Mouse (Mus musculus) forebrain, embryonic 12.5 days (tissue): ENCODE measurements around the gene Ndufv1. TPM values are rescaled to one million over a fixed set of nuclear protein-coding genes. Genes with fewer than 3 reads are reported as not detected.
"Not testable (repeated sequence)": the region's sequence is repeated elsewhere in the genome, so short reads cannot be mapped to it uniquely, and the experiment has no call there.

Experiments used
- ATAC-seq: fragments of 200-750 bp; cut with Nextera tagmentation; 2 replicates; pipeline ENCODE4 v1.8.0; 2017; ENCODE audit warnings: moderate TSS enrichment; ENCODE audit not compliant: low FRiP score
- H3K27ac ChIP-seq: fragments of 300-500 bp; sonication (generic); 2 replicates; pipeline ENCODE4 v1.5.1; 2016; ENCODE audit warnings: mild to moderate bottlenecking
- H3K27me3 ChIP-seq: fragments of 300-500 bp; sonication (generic); 2 replicates; pipeline ENCODE4 v1.6.1; 2016; ENCODE audit warnings: mild to moderate bottlenecking
- H3K36me3 ChIP-seq: fragments of 300-500 bp; sonication (generic); replicated peaks from 2 replicates; pipeline ENCODE4 v1.6.1; 2016; ENCODE audit warnings: mild to moderate bottlenecking
- H3K4me1 ChIP-seq: fragments of 300-500 bp; sonication (generic); 2 replicates; pipeline ENCODE4 v1.6.1; 2016
- H3K4me2 ChIP-seq: fragments of 300-500 bp; sonication (generic); 2 replicates; pipeline ENCODE4 v1.6.1; 2016; ENCODE audit warnings: mild to moderate bottlenecking, moderate library complexity
- H3K4me3 ChIP-seq: fragments of 300-500 bp; sonication (generic); replicated peaks from 2 replicates; pipeline ENCODE4 v1.5.1; 2016; ENCODE audit warnings: mild to moderate bottlenecking
- H3K9ac ChIP-seq: fragments of 300-500 bp; sonication (generic); 2 replicates; pipeline ENCODE4 v1.6.1; 2016; ENCODE audit warnings: mild to moderate bottlenecking
- H3K9me3 ChIP-seq: fragments of 300-500 bp; sonication (generic); 2 replicates; pipeline ENCODE4 v1.6.1; 2016
- WGBS: fragments of 180-500 bp; shearing (Covaris S2); methylation state at CpG from one replicate; pipeline ENCODE4 v1.1.7; 2016; 5-methylcytosine and 5-hydroxymethylcytosine counted together
- polyA plus RNA-seq: library from polyadenylated mRNA; unstranded; fragments of >200 nt; fragmentation: Nextera tagmentation; extraction: Ambion mirVana; gene quantifications from 2 replicates; pipeline ENCODE4 v1.2.1, GENCODE M21; 2016

Ndufv1 gene
- polyA plus RNA-seq, 1 experiment from 2014 or later: 186 TPM

GRCm38 (mm10) chr19:3983527-3984200 lies 28.9 kb downstream of the Ndufv1 start:
- peaks cover 17% of the 10 kb centered on the region for H3K4me1 ChIP-seq
- ATAC-seq: no peak
- WGBS: 36% methylated on average over 9 of the region's 9 CpGs

GRCm38 (mm10) chr19:3980917-3981316 lies 31.7 kb downstream of the Ndufv1 start:
- Histone ChIP-seq H3K4me2 (no peak overlapping the region), H3K9me3 (no peaks in the 10 kb centered on the region), H3K9ac (no peak overlapping the region), H3K27ac (no peak overlapping the region), H3K27me3 (no peaks in the 10 kb centered on the region), H3K4me3 (no peak overlapping the region), H3K36me3 (no peaks in the 10 kb centered on the region), H3K4me1 (peaks cover 17% of the 10 kb centered on the region)
- 79% methylated on average over 9 of the region's 9 CpGs for WGBS
- ATAC-seq: no peak

More at GRCm38 (mm10) chr19:3983527-3984200, 28.9 kb downstream of the Ndufv1 start:
- Histone ChIP-seq H3K9me3 (peaks cover 3% of the 10 kb centered on the region; the same call in 1 of the 2 replicates), H3K27me3 (no peaks in the 10 kb centered on the region), H3K27ac (no peak overlapping the region), H3K4me3 (no peak overlapping the region), H3K36me3 (no peaks in the 10 kb centered on the region), H3K9ac (no peak overlapping the region), H3K4me2 (no peak overlapping the region)

- no peak overlapping the region for H3K4me3 ChIP-seq
- H3K27ac ChIP-seq: no peak overlapping the region
- peak; percentile 68 for ATAC-seq
- H3K9ac ChIP-seq: no peak overlapping the region
- H3K4me1 ChIP-seq: peaks cover 14% of the 10 kb centered on the region
- no peaks in the 10 kb centered on the region for H3K27me3 ChIP-seq
- H3K4me2 ChIP-seq: no peak overlapping the region
- no peaks in the 10 kb centered on the region for H3K9me3 ChIP-seq
- WGBS: 16% methylated on average over 4 of the region's 4 CpGs
- no peaks in the 10 kb centered on the region for H3K36me3 ChIP-seq
Observed at GRCm38 (mm10) chr19:3980309-3980708, 32.3 kb downstream of the Ndufv1 start.

GRCm38 (mm10) chr19:3975866-3976265 lies 36.7 kb downstream of the Ndufv1 start:
- Histone ChIP-seq H3K36me3 (no peaks in the 10 kb centered on the region), H3K9ac (no peak overlapping the region), H3K4me3 (no peak overlapping the region), H3K27me3 (no peaks in the 10 kb centered on the region), H3K4me2 (no peak overlapping the region), H3K4me1 (no peaks in the 10 kb centered on the region), H3K9me3 (no peaks in the 10 kb centered on the region), H3K27ac (no peak overlapping the region)
- WGBS: 91% methylated on average over 2 of the region's 2 CpGs
- no peak for ATAC-seq

GRCm38 (mm10) chr19:3974608-3975007 lies 38.0 kb downstream of the Ndufv1 start:
- ATAC-seq, H3K4me3 ChIP-seq, H3K9ac ChIP-seq, H3K27me3 ChIP-seq, H3K9me3 ChIP-seq, H3K4me2 ChIP-seq, H3K36me3 ChIP-seq, H3K4me1 ChIP-seq, H3K27ac ChIP-seq: not testable (repeated sequence)
- WGBS: 87% methylated on average over 6 of the region's 6 CpGs

GRCm38 (mm10) chr19:3972229-3972628 lies 40.4 kb downstream of the Ndufv1 start, which contains the start of gene Aldh3b2:
Aldh3b2 (plus strand) TSS chr19:3972328.
- Histone ChIP-seq H3K4me1 (no peaks in the 10 kb centered on the region), H3K27me3 (no peaks in the 10 kb centered on the region), H3K9ac (no peak within 1 kb of the TSS), H3K9me3 (no peaks in the 10 kb centered on the region), H3K27ac (no peak within 1 kb of the TSS), H3K36me3 (no peaks in the 10 kb centered on the region), H3K4me3 (no peak within 1 kb of the TSS), H3K4me2 (no peak within 1 kb of the TSS)
- no peak for ATAC-seq
- 60% methylated on average over 9 of the region's 9 CpGs for WGBS

- Histone ChIP-seq H3K27ac (no peak overlapping the region), H3K36me3 (no peaks in the 10 kb centered on the region), H3K4me3 (no peak overlapping the region), H3K9me3 (no peaks in the 10 kb centered on the region), H3K9ac (no peak overlapping the region), H3K27me3 (no peaks in the 10 kb centered on the region), H3K4me2 (no peak overlapping the region), H3K4me1 (no peaks in the 10 kb centered on the region)
- 70% methylated on average over 3 of the region's 3 CpGs for WGBS
- ATAC-seq: no peak
Observed at GRCm38 (mm10) chr19:3967258-3967657, 45.3 kb downstream of the Ndufv1 start.

- H3K4me1 ChIP-seq: no peaks in the 10 kb centered on the region
- H3K9me3 ChIP-seq: no peaks in the 10 kb centered on the region
- H3K9ac ChIP-seq: no peak overlapping the region
- WGBS: 65% methylated on average over 11 of the region's 11 CpGs
- H3K4me3 ChIP-seq: no peak overlapping the region
- no peaks in the 10 kb centered on the region for H3K27me3 ChIP-seq
- H3K36me3 ChIP-seq: no peaks in the 10 kb centered on the region
- ATAC-seq: no peak
- H3K27ac ChIP-seq: no peak overlapping the region
- H3K4me2 ChIP-seq: no peak overlapping the region
Observed at GRCm38 (mm10) chr19:3966330-3967075, 46.1 kb downstream of the Ndufv1 start.

- Histone ChIP-seq H3K4me2 (no peak overlapping the region), H3K27ac (no peak overlapping the region), H3K9me3 (no peaks in the 10 kb centered on the region), H3K27me3 (no peaks in the 10 kb centered on the region), H3K4me1 (no peaks in the 10 kb centered on the region), H3K4me3 (no peak overlapping the region), H3K36me3 (no peaks in the 10 kb centered on the region), H3K9ac (no peak overlapping the region)
- WGBS: 76% methylated on average over 4 of the region's 4 CpGs
- ATAC-seq: no peak
Observed at GRCm38 (mm10) chr19:3964030-3964429, 48.6 kb downstream of the Ndufv1 start.

- no peak for ATAC-seq
- Histone ChIP-seq H3K27ac (no peak overlapping the region), H3K4me2 (no peak overlapping the region), H3K36me3 (no peaks in the 10 kb centered on the region), H3K27me3 (no peaks in the 10 kb centered on the region), H3K4me1 (no peaks in the 10 kb centered on the region), H3K4me3 (no peak overlapping the region), H3K9ac (no peak overlapping the region), H3K9me3 (no peaks in the 10 kb centered on the region)
- 14% methylated on average over 2 of the region's 2 CpGs for WGBS
Observed at GRCm38 (mm10) chr19:3962469-3962868, 50.1 kb downstream of the Ndufv1 start.

GRCm38 (mm10) chr19:3961805-3962204 lies 50.8 kb downstream of the Ndufv1 start:
- ATAC-seq: not testable (repeated sequence)
- WGBS: 86% methylated on average over 6 of the region's 6 CpGs

GRCm38 (mm10) chr19:3960211-3960610 lies 52.4 kb downstream of the Ndufv1 start:
- ATAC-seq: no peak
- H3K36me3 ChIP-seq: no peaks in the 10 kb centered on the region
- 91% methylated on average over 5 of the region's 5 CpGs for WGBS
- no peaks in the 10 kb centered on the region for H3K27me3 ChIP-seq
- no peaks in the 10 kb centered on the region for H3K4me1 ChIP-seq
- no peak overlapping the region for H3K4me3 ChIP-seq
- H3K4me2 ChIP-seq: no peak overlapping the region
- no peak overlapping the region for H3K9ac ChIP-seq
- no peaks in the 10 kb centered on the region for H3K9me3 ChIP-seq
- H3K27ac ChIP-seq: no peak overlapping the region

More at GRCm38 (mm10) chr19:3961805-3962204, 50.8 kb downstream of the Ndufv1 start:
- H3K27me3 ChIP-seq, H3K27ac ChIP-seq, H3K9me3 ChIP-seq, H3K9ac ChIP-seq, H3K4me2 ChIP-seq, H3K4me1 ChIP-seq, H3K36me3 ChIP-seq, H3K4me3 ChIP-seq: not testable (repeated sequence)

GRCm38 (mm10) chr19:3959030-3959429 lies 53.6 kb downstream of the Ndufv1 start:
- ATAC-seq: no peak

More at GRCm38 (mm10) chr19:3959030-3959429, 53.6 kb downstream of the Ndufv1 start:
- Histone ChIP-seq H3K27me3 (0 out of 2 replicates have a peak, but pooled peaks cover 4% of the 10 kb centered on the region), H3K4me2 (no peak overlapping the region), H3K9me3 (no peaks in the 10 kb centered on the region), H3K27ac (no peak overlapping the region), H3K36me3 (no peaks in the 10 kb centered on the region), H3K4me3 (no peak overlapping the region), H3K9ac (no peak overlapping the region), H3K4me1 (no peaks in the 10 kb centered on the region)
